In genomic region chr11:79287447-79287846, GRCm38 (mm10) we compare ENCODE assay signal across 9 mouse cellular contexts. TPM values are rescaled to one million over a fixed set of nuclear protein-coding genes. Genes with fewer than 3 reads are reported as not detected.
DNase-seq lines count a peak whose midpoint lies in the region; ATAC-seq and TF ChIP-seq lines count a peak whose summit lies in the region.
"Had no signal": no experiment of that assay in that cellular context is flagged by ENCODE, and none has a peak within 500 bp of the region (broad histone marks: within the 10 kb centered on the region; RNA-seq: fewer than 3 reads in every experiment).

No protein-coding gene starts in this region.

- 67% methylated on average over 6 of the region's 6 CpGs for WGBS in heart, embryonic 11.5 days (ENCODE audit: insufficient replicate concordance)
- WGBS in liver, adult 2 months, result 15% methylated on average over 6 of the region's 6 CpGs
- WGBS in macrophage (ENCODE audit: missing documents), result 0% methylated on average over 6 of the region's 6 CpGs

- H3K9ac ChIP-seq in heart, embryonic 11.5 days (ENCODE audit: low read depth, low read length), result no peak overlapping the region
- no peak overlapping the region; the same call in 1 of the 2 replicates for H3K9ac ChIP-seq in liver, adult 2 months (ENCODE audit: low read depth, low read length)

- no peak for TF ChIP-seq CTCF in liver, adult 2 months (IDR thresholded peaks at IDR 0.05; ENCODE audit: low read depth, low read length)

- no peak overlapping the region for H3K27ac ChIP-seq in heart, embryonic 11.5 days (ENCODE audit: low read depth, low read length)
- peak overlapping the region; percentile 95 for H3K27ac ChIP-seq in liver, adult 2 months (replicated peaks; ENCODE audit: insufficient read depth, low read depth, low read length)
- H3K27ac ChIP-seq in macrophage, result peak overlapping the region; percentile 97

- TF ChIP-seq POLR2A in liver, adult 2 months (IDR thresholded peaks at IDR 0.05; ENCODE audit: extremely low read depth, insufficient read depth, low read length), result no peak

- no peaks in the 10 kb centered on the region for H3K36me3 ChIP-seq in heart, embryonic 11.5 days (ENCODE audit: control insufficient read depth, insufficient read depth, low read length)
- H3K36me3 ChIP-seq in liver, adult 2 months (ENCODE audit: control insufficient read depth, insufficient read depth, low read length), result no peaks in the 10 kb centered on the region
- no peaks in the 10 kb centered on the region for H3K36me3 ChIP-seq in macrophage (ENCODE audit: inconsistent target)

- H3K4me1 ChIP-seq in heart, embryonic 11.5 days (ENCODE audit: control insufficient read depth, insufficient read depth, low read length), result peaks cover 25% of the 10 kb centered on the region
- peaks cover 31% of the 10 kb centered on the region for H3K4me1 ChIP-seq in liver, adult 2 months (ENCODE audit: control insufficient read depth, insufficient read depth, low read length)

- H3K27me3 ChIP-seq in heart, embryonic 11.5 days (ENCODE audit: control insufficient read depth, insufficient read depth, low read length), result no peaks in the 10 kb centered on the region
- H3K27me3 ChIP-seq in liver, adult 2 months (ENCODE audit: control insufficient read depth, insufficient read depth, low read length), result no peaks in the 10 kb centered on the region

- no peak overlapping the region for H3K4me3 ChIP-seq in heart, embryonic 11.5 days (ENCODE audit: low read depth, low read length)
- H3K4me3 ChIP-seq in liver, adult 2 months (ENCODE audit: insufficient read depth, low read depth, low read length), result no peak overlapping the region
- no peak overlapping the region for H3K4me3 ChIP-seq in macrophage (ENCODE audit: inconsistent target)

- no peak for ATAC-seq in heart, embryonic 11.5 days (replicated peaks; ENCODE audit: insufficient number of reproducible peaks, low FRiP score, low TSS enrichment)

- H3K9me3 ChIP-seq in heart, embryonic 11.5 days (replicated peaks; ENCODE audit: control insufficient read depth, low read length), result no peaks in the 10 kb centered on the region

- H3K4me2 ChIP-seq in heart, embryonic 11.5 days, result no peak overlapping the region

- no peaks in the 10 kb centered on the region for H3K79me2 ChIP-seq in liver, adult 2 months (ENCODE audit: control insufficient read depth, insufficient read depth, low read length)
- no peaks in the 10 kb centered on the region; the same call in 1 of the 2 replicates for H3K79me2 ChIP-seq in macrophage (ENCODE audit: inconsistent target)

- DNase-seq in heart, adult 8-10 months (ENCODE audit: low spot score), result peak; percentile 70
- DNase-seq in adipocyte (ENCODE audit: low spot score), result peak; percentile 75
- peak; percentile 93 for DNase-seq in liver, adult 2 months (ENCODE audit: extremely low read depth, low read depth, low spot score)
- DNase-seq in adrenal gland, adult 18-20 months (ENCODE audit: low spot score in 2 of 2), result no peak
- DNase-seq in urinary bladder, adult 18-20 months (ENCODE audit: low spot score in 2 of 2), result no peak
- no peak for DNase-seq in ovary, postnatal 10 days (ENCODE audit: low spot score)
- DNase-seq: adrenal gland, postnatal 10 days had no signal

RNA-seq across cellular contexts. Expression of gene Gm9964, which starts 9.3 kb away (rescaled TPM):
- total RNA-seq in heart, adult 8-10 months (2022), result not detected
- polyA plus RNA-seq in heart, embryonic 11.5 days (2014; fragmentation: Nextera tagmentation; extraction: Ambion mirVana), result not detected in 2 replicates
- not detected in 2 replicates for total RNA-seq in liver, adult 2 months (2014; rRNA removed)
- not detected in 2 replicates for polyA plus RNA-seq in liver, adult 2 months (2012; rRNA removed)
- not detected for total RNA-seq in macrophage (2018; cell fraction: chromatin; rRNA removed)
- not detected for total RNA-seq in macrophage (2018; cell fraction: cytosol; rRNA removed)
- total RNA-seq in macrophage (2018; cell fraction: nucleus; rRNA removed), result not detected
- polyA plus RNA-seq in macrophage (2018), result not detected in 3 replicates
- not detected for total RNA-seq in adrenal gland, adult 18-20 months (2021)
- total RNA-seq: adrenal gland, postnatal 10 days had no signal

RNA-seq across cellular contexts. Expression of gene Wsb1, which starts 33.0 kb away (rescaled TPM):
- 10 to 100 TPM in 3 of 4 experiments, 1 to 10 TPM in 1; 9.5 to 13.5 (median 12.3) TPM for total RNA-seq in heart, adult 8-10 months (2022)
- polyA plus RNA-seq in heart, embryonic 11.5 days (2014; fragmentation: Nextera tagmentation; extraction: Ambion mirVana), result 196 and 230 TPM in 2 replicates
- 20.6 and 29.9 TPM in 2 replicates for total RNA-seq in liver, adult 2 months (2014; rRNA removed)
- 20.2 and 23.4 TPM in 2 replicates for polyA plus RNA-seq in liver, adult 2 months (2012; rRNA removed)
- total RNA-seq in macrophage (2018; cell fraction: chromatin; rRNA removed), result 1,000 to 10,000 TPM in 14 of 26 experiments, 100 to 1,000 TPM in 12; 636 to 1,823 (median 1,003) TPM
- 100 to 1,000 TPM in 6 of 26 experiments, 10 to 100 TPM in 20; 29.6 to 153 (median 74.1) TPM for total RNA-seq in macrophage (2018; cell fraction: cytosol; rRNA removed)
- total RNA-seq in macrophage (2018; cell fraction: nucleus; rRNA removed), result 1,000 to 10,000 TPM in 6 of 26 experiments, 100 to 1,000 TPM in 20; 489 to 1,465 (median 803) TPM
- 75.5 to 113 TPM (median 94.4 TPM) in 3 replicates for polyA plus RNA-seq in macrophage (2018)
- total RNA-seq in adrenal gland, adult 18-20 months (2021), result 10 to 100 TPM; 34.5 to 46.1 TPM

RNA-seq across cellular contexts. Expression of gene Nf1, which starts 52.0 kb away (rescaled TPM):
- total RNA-seq in heart, adult 8-10 months (2022), result 10 to 100 TPM; 25.2 to 31.6 (median 29.9) TPM
- 6.1 and 9.6 TPM in 2 replicates for polyA plus RNA-seq in heart, embryonic 11.5 days (2014; fragmentation: Nextera tagmentation; extraction: Ambion mirVana)
- total RNA-seq in liver, adult 2 months (2014; rRNA removed), result 21.1 and 25.0 TPM in 2 replicates
- 3.6 and 5.5 TPM in 2 replicates for polyA plus RNA-seq in liver, adult 2 months (2012; rRNA removed)
- 100 to 1,000 TPM; 105 to 254 (median 159) TPM for total RNA-seq in macrophage (2018; cell fraction: chromatin; rRNA removed)
- total RNA-seq in macrophage (2018; cell fraction: cytosol; rRNA removed), result 10 to 100 TPM; 16.7 to 37.3 (median 25.6) TPM
- 100 to 1,000 TPM in 6 of 26 experiments, 10 to 100 TPM in 20; 48.3 to 148 (median 83.6) TPM for total RNA-seq in macrophage (2018; cell fraction: nucleus; rRNA removed)
- 11.9 to 15.5 TPM (median 12.5 TPM) in 3 replicates for polyA plus RNA-seq in macrophage (2018)
- 10 to 100 TPM; 53.5 to 60.6 TPM for total RNA-seq in adrenal gland, adult 18-20 months (2021)

Comparison
In these comparisons a context has a peak if more than half of its experiments do, and no peak if none do; other contexts are left out.
1. DNase-seq: peak in heart, adult 8-10 months (single experiment), adipocyte (single experiment) and liver, adult 2 months (single experiment); none in adrenal gland, adult 18-20 months (0 of 2), urinary bladder, adult 18-20 months (0 of 2) and ovary, postnatal 10 days (single experiment).